Mouse (Mus musculus): ENCODE results near the gene Rps6ka5.

The Rps6ka5 gene

GRCm38 (mm10) chr12:100529172-100529571 lies 197.6 kb downstream of the Rps6ka5 start:
- 59% methylated on average over 8 of the region's 8 CpGs for whole genome bisulfite sequencing

DNA sequence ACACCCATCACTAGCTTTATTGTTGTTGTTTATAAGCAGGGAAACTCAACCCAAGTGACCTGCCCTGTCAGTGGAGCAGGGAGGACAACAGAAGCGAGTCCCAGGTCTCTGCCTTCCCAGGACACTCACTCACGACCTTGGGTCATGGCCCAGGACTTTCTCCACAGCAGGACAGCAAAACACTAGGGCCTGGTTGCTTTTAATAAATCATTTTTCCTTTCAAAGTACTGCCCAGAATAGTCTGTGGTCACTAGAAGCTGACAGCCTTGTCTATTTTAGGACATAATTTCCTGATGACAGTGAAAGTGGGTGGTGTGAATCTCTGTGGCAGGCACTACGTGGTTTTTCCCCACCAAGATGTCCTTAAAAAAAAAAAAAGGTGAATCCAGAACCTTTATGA lies 198.5 kb downstream of the Rps6ka5 start:
- WGBS: 55% methylated on average over 3 of the region's 3 CpGs

GRCm38 (mm10) chr12:100527753-100528152 lies 199.0 kb downstream of the Rps6ka5 start:
- 10% methylated on average over 9 of the region's 9 CpGs for WGBS

- WGBS: 38% methylated on average over 9 of the region's 9 CpGs
Measured at GRCm38 (mm10) chr12:100527241-100527640, 199.5 kb downstream of the Rps6ka5 start.

GRCm38 (mm10) chr12:100525939-100526338 lies 200.8 kb downstream of the Rps6ka5 start:
- 81% methylated on average over 1 of the region's 1 CpGs for WGBS

GRCm38 (mm10) chr12:100520794-100521186 lies 206.0 kb downstream of the Rps6ka5 start, which contains the start of gene Ttc7b:
Gene Ttc7b (minus strand): TSS chr12:100520826.
- WGBS: 9% methylated on average over 42 of the region's 42 CpGs

- WGBS: under 1% methylated on average over 76 of the region's 76 CpGs
Measured at GRCm38 (mm10) chr12:100520077-100520793, 206.5 kb downstream of the Rps6ka5 start.

- 22% methylated on average over 7 of the region's 7 CpGs for WGBS
Measured at GRCm38 (mm10) chr12:100519684-100520076, 207.1 kb downstream of the Rps6ka5 start.

DNA sequence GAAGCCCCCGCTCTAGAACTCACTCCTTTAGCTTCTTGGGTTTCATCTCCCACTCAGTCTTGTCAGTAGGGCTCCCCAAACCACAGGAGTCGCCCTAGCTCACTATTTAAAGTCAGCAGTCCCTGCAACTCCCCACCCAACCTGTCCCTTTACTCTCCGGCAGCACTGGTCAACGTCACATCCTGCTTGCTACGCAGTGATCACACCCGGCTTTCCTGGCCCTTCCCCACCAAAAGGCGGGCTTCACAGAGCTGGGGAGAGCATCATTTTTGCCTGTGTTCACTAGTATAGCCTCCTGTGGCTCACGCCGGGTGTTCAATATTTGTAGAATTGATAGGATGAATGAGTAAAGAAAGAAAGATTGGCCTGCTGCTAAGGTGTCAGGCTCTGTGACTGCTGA lies 209.4 kb downstream of the Rps6ka5 start:
- 78% methylated on average over 9 of the region's 9 CpGs for WGBS

DNA sequence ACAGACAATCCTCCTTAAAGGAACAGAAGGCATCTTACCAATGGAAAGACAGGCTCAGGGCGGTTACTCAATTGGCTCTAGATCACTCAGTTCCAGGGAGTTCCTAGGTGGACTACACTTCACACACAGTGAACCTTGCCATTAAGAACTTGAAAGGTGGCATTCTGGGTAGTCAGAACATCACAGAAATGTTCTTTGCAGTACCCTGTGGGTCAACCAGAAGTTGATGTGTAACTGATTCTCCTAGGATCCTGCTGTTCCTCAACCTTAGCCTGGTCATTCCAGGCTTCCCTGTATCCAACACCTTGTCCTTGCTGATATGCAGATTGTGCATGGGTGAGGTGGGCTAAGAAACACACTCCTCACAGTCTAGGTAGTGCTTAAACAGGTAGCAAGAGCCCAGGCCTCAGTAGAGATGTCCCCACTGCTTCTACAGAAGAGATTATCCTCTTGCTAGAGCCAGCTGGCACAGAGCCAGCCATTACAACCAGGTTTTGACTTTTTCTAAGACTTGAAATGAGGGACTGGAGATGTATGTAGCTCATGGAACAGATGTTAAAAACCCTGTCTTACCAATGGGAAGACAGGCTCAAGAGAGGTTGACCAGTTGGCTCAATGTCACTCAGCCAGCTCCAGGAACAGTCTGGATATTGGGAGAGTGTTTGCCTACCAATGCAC lies 210.5 kb downstream of the Rps6ka5 start:
- 95% methylated on average over 1 of the region's 1 CpGs for WGBS

DNA sequence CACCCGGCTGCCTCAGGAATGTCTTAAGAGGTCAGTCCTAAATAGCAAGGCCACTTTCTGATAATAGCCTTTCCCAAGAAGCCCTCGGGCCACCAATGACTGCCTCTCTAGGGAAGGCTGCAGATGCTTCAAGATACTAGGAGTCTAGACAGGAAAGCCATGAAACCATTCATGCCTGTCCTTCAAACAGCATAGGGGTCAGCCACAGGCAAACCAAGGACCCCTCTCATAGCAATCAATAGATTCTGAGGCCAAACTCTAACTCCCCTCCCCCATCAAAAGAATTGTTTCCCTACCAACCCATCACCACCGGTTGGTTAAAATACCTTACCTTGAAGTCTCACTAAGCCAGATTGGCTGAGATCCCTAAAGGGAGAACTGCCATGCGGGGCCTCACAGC lies 211.3 kb downstream of the Rps6ka5 start:
- WGBS: 90% methylated on average over 4 of the region's 4 CpGs

DNA sequence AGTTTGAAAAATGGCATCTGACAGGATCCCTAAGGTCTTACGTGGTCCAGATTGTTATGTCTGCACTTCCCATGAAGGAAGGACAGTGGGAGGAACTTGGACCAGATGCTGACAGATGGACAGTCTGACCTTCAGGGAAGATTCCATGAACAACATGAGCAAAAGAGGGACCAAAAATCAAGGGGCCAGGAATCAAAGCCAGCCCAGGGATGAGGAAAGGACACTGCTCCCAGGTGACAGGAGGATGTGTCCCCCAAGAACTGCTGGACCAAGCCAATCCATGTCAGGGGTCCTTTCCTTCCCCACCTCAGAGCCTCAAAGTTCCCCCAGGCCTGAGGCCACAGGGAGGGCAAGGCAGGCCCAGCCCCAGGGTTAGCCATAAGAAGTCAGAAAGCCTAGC lies 212.2 kb downstream of the Rps6ka5 start:
- 66% methylated on average over 1 of the region's 1 CpGs for WGBS

DNA sequence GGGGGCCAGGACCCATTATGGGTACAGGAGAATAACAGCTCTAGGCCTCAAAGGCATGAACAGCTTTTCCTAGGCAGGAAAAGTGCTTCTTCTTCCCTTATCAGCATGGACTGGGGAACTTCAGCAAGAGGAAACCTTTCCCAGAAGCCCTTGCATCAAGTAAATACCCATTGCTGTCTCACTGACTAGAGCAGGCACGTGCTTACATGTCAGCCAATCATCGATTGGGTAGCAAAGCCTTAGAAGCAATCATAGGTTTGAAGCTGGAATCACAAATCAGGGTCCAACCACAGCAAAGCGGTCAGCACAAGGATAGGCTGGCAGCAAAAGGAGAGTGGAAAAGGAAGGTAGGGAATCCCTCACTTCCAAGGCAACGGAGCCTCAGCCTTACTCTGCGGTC lies 213.7 kb downstream of the Rps6ka5 start:
- 86% methylated on average over 5 of the region's 5 CpGs for WGBS

- WGBS: 54% methylated on average over 9 of the region's 9 CpGs
Measured at GRCm38 (mm10) chr12:100512641-100513040, 214.1 kb downstream of the Rps6ka5 start.

DNA sequence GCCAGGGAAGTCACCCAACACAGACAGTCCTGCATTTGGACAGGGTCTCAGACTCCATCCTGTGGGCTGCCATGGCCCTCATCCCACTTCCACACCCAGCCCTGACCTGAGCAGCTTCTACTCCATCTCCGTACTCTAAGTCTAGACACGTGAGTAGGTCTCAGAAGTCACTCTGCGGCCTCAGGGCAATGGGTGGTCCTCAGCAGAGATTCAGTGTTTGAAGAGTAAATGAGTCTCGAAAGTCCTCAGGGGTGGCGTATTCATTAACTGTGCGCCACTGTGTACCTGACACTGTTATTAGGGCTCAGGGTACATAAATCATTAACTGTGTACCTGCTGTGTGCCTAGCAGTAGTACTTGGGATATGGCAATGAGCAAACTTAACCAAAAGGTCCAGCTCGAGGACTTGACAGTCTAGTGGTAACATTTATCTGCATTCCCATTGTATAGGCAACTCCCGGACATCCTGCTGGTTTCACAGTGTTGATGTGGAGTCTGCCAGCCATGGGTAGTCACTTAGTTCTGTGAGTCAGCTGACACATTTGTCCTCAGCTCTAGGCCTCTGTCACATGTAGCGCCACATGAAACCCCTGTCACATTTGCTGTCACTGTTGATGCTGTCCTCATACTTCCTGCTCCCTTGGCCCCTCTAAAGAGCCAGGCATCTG lies 217.0 kb downstream of the Rps6ka5 start:
- WGBS: 86% methylated on average over 9 of the region's 9 CpGs

GRCm38 (mm10) chr12:100508668-100509067 lies 218.1 kb downstream of the Rps6ka5 start:
- WGBS: 83% methylated on average over 5 of the region's 5 CpGs

DNA sequence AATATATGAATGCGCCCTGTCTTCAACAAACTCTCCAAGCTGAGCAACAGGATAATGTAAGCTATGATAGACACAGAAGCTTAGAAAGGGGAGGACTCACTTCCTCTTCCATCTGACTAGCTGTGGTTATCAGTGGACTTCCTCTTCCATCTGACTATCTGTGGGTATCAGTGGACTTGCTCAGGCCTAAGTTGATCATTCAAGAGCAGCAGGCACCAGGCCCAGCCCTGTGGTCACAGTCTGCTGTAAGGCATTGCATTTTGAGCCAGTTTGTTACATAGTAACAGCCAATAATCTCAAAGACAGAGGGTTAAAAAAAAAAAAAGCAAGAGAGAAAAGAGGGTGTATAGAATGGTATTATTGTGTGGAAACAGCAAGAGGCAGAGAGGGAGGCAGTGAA lies 221.3 kb downstream of the Rps6ka5 start:
- WGBS: 93% methylated on average over 1 of the region's 1 CpGs

GRCm38 (mm10) chr12:100504585-100504984 lies 222.2 kb downstream of the Rps6ka5 start:
- 74% methylated on average over 2 of the region's 2 CpGs for WGBS

DNA sequence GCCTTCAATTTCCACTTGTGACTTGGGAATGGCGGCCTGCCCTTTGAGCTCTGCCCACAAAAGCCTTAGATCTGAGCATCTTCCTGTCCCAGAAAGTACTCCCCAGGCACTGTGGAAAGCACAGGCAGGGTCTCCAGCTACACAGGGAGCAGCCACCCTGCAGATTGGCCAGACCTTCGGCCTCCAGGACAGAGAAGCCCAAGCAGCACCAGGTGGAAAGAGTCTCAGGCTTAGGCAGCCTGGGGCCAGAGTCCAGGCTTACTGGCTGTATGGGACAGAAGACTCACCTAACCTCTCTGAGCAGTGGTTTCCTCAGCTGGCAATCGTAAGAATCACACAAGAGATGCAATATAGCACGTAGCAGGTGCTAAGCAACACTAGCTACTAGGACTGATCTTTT lies 223.1 kb downstream of the Rps6ka5 start:
- 71% methylated on average over 4 of the region's 4 CpGs for WGBS

- 59% methylated on average over 3 of the region's 3 CpGs for WGBS
Measured at GRCm38 (mm10) chr12:100502544-100502943, 224.2 kb downstream of the Rps6ka5 start.

GRCm38 (mm10) chr12:100501261-100501660 lies 225.5 kb downstream of the Rps6ka5 start:
- WGBS: 73% methylated on average over 4 of the region's 4 CpGs

- WGBS: 80% methylated on average over 13 of the region's 13 CpGs
Measured at GRCm38 (mm10) chr12:100499469-100499868, 227.3 kb downstream of the Rps6ka5 start.
